Mouse (Mus musculus) macrophage (primary cell): ENCODE data around the gene Jag1. TPM values are rescaled to one million over a fixed set of nuclear protein-coding genes. Genes with fewer than 3 reads are reported as not detected.
A peak's percentile ranks its signal among the peaks of the same experiment; 100 is the strongest.

Experiments
- H3K27ac ChIP-seq: fragments of 350-480 bp; formaldehyde crosslinking; 2 replicates; pipeline ENCODE4 v1.9.0; 2021
- H3K36me3 ChIP-seq: fragments of 350-480 bp; formaldehyde crosslinking; 2 replicates; pipeline ENCODE4 v1.9.0; 2021; ENCODE audit errors: inconsistent target
- H3K4me3 ChIP-seq: fragments of 350-480 bp; formaldehyde crosslinking; 2 replicates; pipeline ENCODE4 v1.9.0; 2021; ENCODE audit errors: inconsistent target
- H3K79me2 ChIP-seq: fragments of 350-480 bp; formaldehyde crosslinking; 2 replicates; pipeline ENCODE4 v1.9.0; 2021; ENCODE audit errors: inconsistent target
- WGBS: methylation state at CpG from one replicate; pipeline ENCODE4 v1.1.7; 2026; ENCODE audit warnings: inconsistent platforms; ENCODE audit not compliant: missing documents; 5-methylcytosine and 5-hydroxymethylcytosine counted together
- polyA plus RNA-seq: library from polyadenylated mRNA; stranded (reverse); fragments of 250-400 nt; gene quantifications from 3 replicates; pipeline ENCODE4 v1.2.4, GENCODE M21; 2018; ENCODE audit warnings: inconsistent platforms
- total RNA-seq, 78 experiments: library from RNA; depleted of rRNA; stranded (reverse); fragments of 250-400 nt; gene quantifications; 1 replicate in 9 of 78; 2 replicates in 24 of 78; 3 replicates in 43 of 78; 4 replicates in 2 of 78; pipeline ENCODE4 v1.2.4; 2018; ENCODE audit warnings: inconsistent platforms in 56 of 78

The Jag1 gene
- 100 to 1,000 TPM in 2 of 26 experiments, 10 to 100 TPM in 8, 1 to 10 TPM in 16; 1.6 to 122 (median 8.0) TPM for total RNA-seq (2018; cell fraction: chromatin; rRNA removed)
- total RNA-seq (2018; cell fraction: cytosol; rRNA removed), result 10 to 100 TPM in 3 of 26 experiments, 1 to 10 TPM in 14, under 1 TPM in 9; 0.34 to 42.9 (median 1.8) TPM
- total RNA-seq (2018; cell fraction: nucleus; rRNA removed), result 10 to 100 TPM in 12 of 26 experiments, 1 to 10 TPM in 14; 1.1 to 76.2 (median 8.0) TPM
- 0.82 to 8.8 TPM (median 2.2 TPM) in 3 replicates for polyA plus RNA-seq

- no peaks in the 10 kb centered on the region for H3K36me3 ChIP-seq
- WGBS, result 1% methylated on average over 54 of the region's 59 CpGs
- no peak within 1 kb of the TSS for H3K27ac ChIP-seq
- H3K4me3 ChIP-seq, result peak within 1 kb of the TSS; percentile 68
- H3K79me2 ChIP-seq, result peaks cover 6% of the 10 kb centered on the region; the same call in 1 of the 2 replicates
Measured at GRCm38 (mm10) chr2:137116025-137116674, at the start of gene Jag1. TSS of gene Jag1 (minus strand) at chr2:137116644.

DNA sequence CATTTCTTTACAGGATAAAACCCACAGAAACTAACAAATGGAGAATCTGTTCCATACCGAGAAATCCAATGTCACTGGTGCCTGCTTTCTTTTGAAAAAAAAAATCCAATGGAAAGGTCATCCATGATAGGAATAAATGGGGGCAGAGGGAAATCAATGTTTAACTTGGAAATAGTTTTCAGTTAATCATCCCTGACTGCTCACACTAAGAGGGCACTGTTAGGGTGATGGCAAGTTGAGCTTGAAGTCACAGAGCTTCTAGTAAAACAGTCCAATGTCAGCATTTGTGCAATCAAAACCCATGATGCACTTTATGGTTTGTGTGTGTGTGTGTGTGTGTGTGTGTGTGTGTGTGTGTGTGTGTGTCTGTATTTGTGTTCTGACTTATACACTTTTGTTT, 39.6 kb upstream of the Jag1 start:
- Histone ChIP-seq H3K79me2 (no peaks in the 10 kb centered on the region), H3K27ac (no peak overlapping the region), H3K4me3 (no peak overlapping the region), H3K36me3 (no peaks in the 10 kb centered on the region)
- 100% methylated on average over 1 of the region's 1 CpGs for WGBS

DNA sequence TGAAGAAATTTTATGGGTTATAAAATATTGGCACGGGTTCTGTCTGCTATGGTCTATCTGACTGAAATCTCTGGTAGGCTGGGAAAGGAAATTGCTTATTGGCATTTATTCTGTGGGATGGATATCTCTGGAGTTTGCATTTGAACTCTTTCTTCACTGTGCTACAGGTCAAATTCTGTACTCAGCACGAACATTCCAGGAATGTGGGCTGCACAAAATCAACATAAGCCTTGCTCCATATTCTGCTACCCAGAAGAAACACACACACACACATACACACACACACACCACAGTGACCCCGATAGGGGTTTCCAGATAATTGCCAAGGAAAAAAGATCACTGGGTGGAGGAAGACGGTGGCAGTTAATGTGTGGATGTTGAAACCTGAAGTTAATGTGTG, 37.4 kb upstream of the Jag1 start:
- H3K36me3 ChIP-seq, result no peaks in the 10 kb centered on the region
- no peaks in the 10 kb centered on the region for H3K79me2 ChIP-seq
- H3K4me3 ChIP-seq, result no peak overlapping the region
- H3K27ac ChIP-seq, result no peak overlapping the region
- WGBS, result 85% methylated on average over 4 of the region's 4 CpGs

DNA sequence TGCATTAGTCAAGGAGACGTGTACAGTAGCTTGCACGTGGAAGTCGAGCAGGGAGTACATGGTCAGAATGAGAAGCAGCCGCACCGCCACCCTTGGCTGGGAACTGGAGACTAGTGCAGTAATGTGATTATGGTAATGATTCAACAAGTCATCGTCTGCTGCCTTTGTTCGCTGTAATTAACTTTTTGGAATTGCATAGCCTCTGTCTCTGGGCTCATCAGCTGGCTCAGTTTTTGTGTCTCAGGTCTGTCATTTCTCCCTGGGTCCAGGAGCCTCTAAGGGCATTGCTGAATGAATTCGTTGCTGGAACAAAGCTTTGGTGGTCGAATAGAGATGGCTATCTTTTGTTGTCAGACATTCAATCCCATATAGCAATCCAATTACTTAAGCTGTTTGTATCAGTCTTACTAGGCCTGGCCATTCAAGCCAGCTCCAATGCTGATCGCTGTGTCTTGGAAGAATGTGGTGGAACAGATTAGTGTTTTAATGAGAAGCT, 36.8 kb upstream of the Jag1 start:
- WGBS, result 92% methylated on average over 10 of the region's 10 CpGs
- Histone ChIP-seq H3K27ac (no peak overlapping the region), H3K36me3 (no peaks in the 10 kb centered on the region), H3K79me2 (no peaks in the 10 kb centered on the region), H3K4me3 (no peak overlapping the region)

- Histone ChIP-seq H3K79me2 (no peaks in the 10 kb centered on the region), H3K27ac (no peak overlapping the region), H3K36me3 (no peaks in the 10 kb centered on the region), H3K4me3 (no peak overlapping the region)
- 88% methylated on average over 3 of the region's 3 CpGs for WGBS
Measured at GRCm38 (mm10) chr2:137150953-137151352, 34.5 kb upstream of the Jag1 start.

GRCm38 (mm10) chr2:137146938-137147666, 30.7 kb upstream of the Jag1 start:
- Histone ChIP-seq H3K4me3 (no peak overlapping the region), H3K27ac (no peak overlapping the region), H3K36me3 (no peaks in the 10 kb centered on the region), H3K79me2 (no peaks in the 10 kb centered on the region)
- WGBS, result 94% methylated on average over 2 of the region's 2 CpGs

GRCm38 (mm10) chr2:137138063-137138462, 21.6 kb upstream of the Jag1 start:
- Histone ChIP-seq H3K79me2 (no peaks in the 10 kb centered on the region), H3K36me3 (no peaks in the 10 kb centered on the region), H3K27ac (no peak overlapping the region), H3K4me3 (no peak overlapping the region)
- WGBS, result 100% methylated on average over 1 of the region's 1 CpGs

- H3K36me3 ChIP-seq, result no peaks in the 10 kb centered on the region
- H3K27ac ChIP-seq, result no peak overlapping the region
- no peaks in the 10 kb centered on the region for H3K79me2 ChIP-seq
- 66% methylated on average over 5 of the region's 5 CpGs for WGBS
- no peak overlapping the region for H3K4me3 ChIP-seq
Measured at GRCm38 (mm10) chr2:137134035-137134434, 17.6 kb upstream of the Jag1 start.

- WGBS, result 100% methylated on average over 1 of the region's 1 CpGs
- H3K27ac ChIP-seq, result no peak overlapping the region
- no peaks in the 10 kb centered on the region for H3K36me3 ChIP-seq
- no peak overlapping the region for H3K4me3 ChIP-seq
- no peaks in the 10 kb centered on the region for H3K79me2 ChIP-seq
Measured at GRCm38 (mm10) chr2:137124861-137125260, 8.4 kb upstream of the Jag1 start.

GRCm38 (mm10) chr2:137117321-137117690, 862 bp upstream of the Jag1 start:
- Histone ChIP-seq H3K4me3 (no peak overlapping the region; the same call in 1 of the 2 replicates), H3K79me2 (peaks cover 2% of the 10 kb centered on the region; the same call in 1 of the 2 replicates), H3K36me3 (no peaks in the 10 kb centered on the region), H3K27ac (no peak overlapping the region)
- 2% methylated on average over 33 of the region's 33 CpGs for WGBS

- no peaks in the 10 kb centered on the region for H3K36me3 ChIP-seq
- WGBS, result under 1% methylated on average over 61 of the region's 61 CpGs
- H3K4me3 ChIP-seq, result peak overlapping the region; percentile 30
- no peak overlapping the region for H3K27ac ChIP-seq
- H3K79me2 ChIP-seq, result peaks cover 6% of the 10 kb centered on the region; the same call in 1 of the 2 replicates
Measured at GRCm38 (mm10) chr2:137116675-137117320, 354 bp upstream of the Jag1 start.

GRCm38 (mm10) chr2:137115241-137116024, 1.0 kb downstream of the Jag1 start:
- H3K27ac ChIP-seq, result peak overlapping the region; percentile 17; the same call in 1 of the 2 replicates
- WGBS, result 1% methylated on average over 40 of the region's 40 CpGs
- H3K4me3 ChIP-seq, result peak overlapping the region; percentile 68
- peaks cover 6% of the 10 kb centered on the region; the same call in 1 of the 2 replicates for H3K79me2 ChIP-seq
- H3K36me3 ChIP-seq, result no peaks in the 10 kb centered on the region

DNA sequence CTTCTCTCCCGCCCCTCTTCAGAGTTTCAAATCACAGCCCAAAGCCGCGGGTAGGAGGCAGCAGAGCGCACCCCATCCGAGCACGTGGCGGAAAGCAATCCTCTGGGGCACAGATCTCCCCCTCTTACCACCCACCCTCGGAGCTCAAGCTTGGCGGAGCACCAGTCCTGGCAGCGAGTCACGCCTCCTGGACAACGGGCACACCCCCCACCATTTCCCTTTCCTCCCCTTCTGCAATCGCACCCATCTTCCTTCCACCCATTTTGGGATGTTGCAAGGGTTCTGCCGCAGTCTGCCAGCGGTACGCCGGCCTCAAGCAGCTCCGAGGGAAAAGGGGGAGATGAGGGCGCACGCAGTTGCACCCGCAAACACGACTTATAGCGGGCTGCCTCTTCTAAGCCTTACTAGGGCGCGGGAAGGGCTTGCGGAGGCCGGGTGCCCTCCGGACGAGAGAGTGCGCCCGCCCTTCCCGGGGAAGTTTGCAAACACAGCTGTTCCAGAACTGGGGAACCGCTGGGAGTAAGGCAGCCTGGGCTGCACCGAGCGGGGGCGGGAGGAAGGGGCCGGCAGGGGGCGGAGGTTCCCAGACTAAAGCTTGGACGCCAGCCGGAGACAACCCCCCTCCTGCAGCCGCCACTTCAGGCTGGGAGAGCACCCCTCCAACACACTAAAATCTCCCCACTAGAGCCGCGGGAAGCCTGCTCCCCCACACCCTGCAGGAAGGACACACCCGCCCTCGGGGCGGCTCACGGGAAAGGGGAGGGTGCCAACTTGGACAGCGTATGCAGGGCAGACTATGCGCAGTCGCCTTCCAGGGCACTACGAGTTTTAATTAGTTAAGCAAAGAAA, 2.0 kb downstream of the Jag1 start:
- H3K27ac ChIP-seq, result peak overlapping the region; percentile 17; the same call in 1 of the 2 replicates
- WGBS, result under 1% methylated on average over 51 of the region's 51 CpGs

More for the DNA sequence above, 2.0 kb downstream of the Jag1 start:
- Histone ChIP-seq H3K4me3 (peak overlapping the region; percentile 68), H3K36me3 (no peaks in the 10 kb centered on the region), H3K79me2 (peaks cover 6% of the 10 kb centered on the region; the same call in 1 of the 2 replicates)
